Mouse (Mus musculus) thymus, postnatal 4 days (tissue): ENCODE data around the gene Chd4.
A peak's percentile ranks its signal among the peaks of the same experiment; 100 is the strongest.
"Not testable (repeated sequence)": the region's sequence is repeated elsewhere in the genome, so short reads cannot be mapped to it uniquely, and the experiment has no call there.

Source experiments
- DNase-seq: peaks from one replicate; pipeline ENCODE4 v3.0.0; 2021

The Chd4 gene

DNA sequence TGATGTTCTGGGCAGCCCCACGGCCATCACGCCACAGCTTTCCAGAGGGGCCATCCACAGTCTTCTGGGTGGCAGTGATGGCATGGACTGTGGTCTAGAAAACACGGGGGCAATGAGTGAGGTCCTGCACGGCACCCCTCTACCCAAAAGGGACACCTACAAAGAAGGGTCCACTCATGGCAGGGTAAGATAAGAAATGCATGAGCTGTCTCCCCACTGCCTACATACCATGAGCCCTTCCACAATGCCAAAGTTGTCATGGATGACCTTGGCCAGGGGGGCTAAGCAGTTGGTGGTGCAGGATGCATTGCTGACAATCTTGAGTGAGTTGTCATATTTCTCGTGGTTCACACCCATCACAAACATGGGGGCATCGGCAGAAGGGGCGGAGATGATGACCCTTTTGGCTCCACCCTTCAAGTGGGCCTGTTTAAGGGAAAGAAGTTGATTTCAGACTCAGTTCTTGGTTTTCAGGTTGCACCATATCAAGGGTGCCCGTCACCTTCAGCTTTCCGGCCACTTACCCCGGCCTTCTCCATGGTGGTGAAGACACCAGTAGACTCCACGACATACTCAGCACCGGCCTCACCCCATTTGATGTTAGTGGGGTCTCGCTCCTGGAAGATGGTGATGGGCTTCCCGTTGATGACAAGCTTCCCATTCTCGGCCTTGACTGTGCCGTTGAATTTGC is 67.0 kb downstream of the Chd4 start:
- DNase-seq: not testable (repeated sequence)

DNA sequence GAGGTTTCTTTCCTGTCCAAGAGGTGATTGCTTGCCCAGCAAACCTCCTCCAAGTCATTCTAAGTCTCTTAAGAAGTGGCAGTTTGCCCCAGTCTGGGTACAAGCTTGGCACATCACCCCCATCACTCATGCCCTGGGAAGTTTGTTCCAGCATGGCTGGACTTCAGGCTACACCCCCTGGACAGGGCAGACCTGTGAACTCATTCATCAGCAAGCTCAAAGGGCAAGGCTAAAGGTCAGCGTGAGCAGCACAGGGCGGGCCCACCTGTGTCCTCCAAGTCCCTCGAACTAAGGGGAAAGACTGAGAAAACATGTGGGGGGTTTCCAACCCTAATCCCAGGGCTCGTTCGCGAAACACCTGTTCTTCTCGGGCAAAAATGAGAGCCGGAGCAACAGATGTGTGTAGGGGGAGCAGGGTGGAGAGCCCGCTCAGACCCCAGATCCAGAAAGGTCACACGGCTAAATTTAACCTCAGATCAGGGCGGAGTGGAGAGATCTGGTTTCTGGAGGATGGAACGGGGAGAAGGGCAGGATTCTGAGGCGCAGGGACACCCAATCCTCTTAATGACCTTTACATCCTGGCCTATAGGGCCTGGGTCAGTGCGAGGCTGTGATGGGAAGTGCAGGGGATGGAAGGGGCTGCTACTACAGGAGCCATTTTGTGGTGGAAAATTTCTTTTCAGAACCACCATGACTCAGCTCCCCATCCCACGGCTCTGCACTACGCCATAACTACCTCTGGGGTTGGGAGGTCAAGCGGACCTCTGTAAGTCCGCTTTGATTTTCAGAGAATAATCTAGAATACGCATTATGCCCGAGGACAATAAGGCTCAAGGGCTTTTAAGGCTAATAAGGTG is 68.2 kb downstream of the Chd4 start:
- DNase-seq: no peak

DNA sequence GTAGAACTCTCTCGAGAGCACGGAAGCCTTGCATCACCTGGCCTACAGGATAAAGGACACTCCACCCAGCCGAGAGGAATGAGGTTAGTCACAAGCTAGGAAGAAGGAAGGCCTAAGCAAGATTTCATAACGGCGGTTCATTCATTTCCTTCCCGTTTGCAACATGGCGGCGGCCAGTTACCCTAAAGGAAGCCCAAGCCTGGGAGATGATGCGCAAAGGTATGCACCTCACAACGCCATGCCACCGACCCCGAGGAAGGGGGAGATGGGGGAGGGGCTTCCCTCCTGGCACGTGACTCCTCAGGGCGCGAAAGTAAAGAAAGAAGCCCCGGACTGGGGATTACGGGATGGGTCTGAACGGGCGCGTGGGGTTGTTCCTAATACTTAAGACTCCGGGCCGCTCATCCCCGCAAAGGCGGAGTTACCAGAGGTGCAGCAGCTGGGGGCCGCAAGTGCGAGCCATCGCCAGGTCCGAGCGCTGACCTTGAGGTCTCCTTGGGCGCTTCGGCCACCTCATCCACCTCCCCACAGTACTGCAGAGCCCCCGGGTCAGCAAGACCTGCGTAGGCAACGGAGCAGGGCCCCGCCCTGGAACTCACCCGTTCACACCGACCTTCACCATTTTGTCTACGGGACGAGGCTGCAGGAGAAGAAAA is 69.0 kb downstream of the Chd4 start:
- peak; percentile 78 for DNase-seq

DNA sequence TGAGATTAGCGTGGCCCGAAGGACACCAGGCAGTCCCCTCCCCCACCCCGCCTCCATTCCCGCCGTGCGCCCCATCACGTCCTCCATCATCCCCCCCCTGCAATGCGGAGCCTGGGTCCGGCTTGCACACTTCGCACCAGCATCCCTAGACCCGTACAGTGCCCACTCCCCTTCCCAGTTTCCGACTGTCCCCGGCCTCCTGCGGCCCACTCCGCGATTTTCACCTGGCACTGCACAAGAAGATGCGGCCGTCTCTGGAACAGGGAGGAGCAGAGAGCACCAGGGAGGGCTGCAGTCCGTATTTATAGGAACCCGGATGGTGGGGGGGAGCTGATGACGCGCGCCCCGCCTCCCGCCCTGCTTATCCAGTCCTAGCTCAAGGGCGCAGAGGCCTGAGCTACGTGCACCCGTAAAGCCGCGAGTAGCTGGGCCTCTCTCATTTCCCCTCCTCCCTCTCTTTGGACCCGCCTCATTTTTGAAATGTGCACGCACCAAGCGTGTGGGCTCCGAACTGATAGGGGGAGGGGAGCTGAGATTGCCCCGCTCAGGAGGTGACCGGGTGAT is 69.6 kb downstream of the Chd4 start:
- peak; percentile 96 for DNase-seq

DNA sequence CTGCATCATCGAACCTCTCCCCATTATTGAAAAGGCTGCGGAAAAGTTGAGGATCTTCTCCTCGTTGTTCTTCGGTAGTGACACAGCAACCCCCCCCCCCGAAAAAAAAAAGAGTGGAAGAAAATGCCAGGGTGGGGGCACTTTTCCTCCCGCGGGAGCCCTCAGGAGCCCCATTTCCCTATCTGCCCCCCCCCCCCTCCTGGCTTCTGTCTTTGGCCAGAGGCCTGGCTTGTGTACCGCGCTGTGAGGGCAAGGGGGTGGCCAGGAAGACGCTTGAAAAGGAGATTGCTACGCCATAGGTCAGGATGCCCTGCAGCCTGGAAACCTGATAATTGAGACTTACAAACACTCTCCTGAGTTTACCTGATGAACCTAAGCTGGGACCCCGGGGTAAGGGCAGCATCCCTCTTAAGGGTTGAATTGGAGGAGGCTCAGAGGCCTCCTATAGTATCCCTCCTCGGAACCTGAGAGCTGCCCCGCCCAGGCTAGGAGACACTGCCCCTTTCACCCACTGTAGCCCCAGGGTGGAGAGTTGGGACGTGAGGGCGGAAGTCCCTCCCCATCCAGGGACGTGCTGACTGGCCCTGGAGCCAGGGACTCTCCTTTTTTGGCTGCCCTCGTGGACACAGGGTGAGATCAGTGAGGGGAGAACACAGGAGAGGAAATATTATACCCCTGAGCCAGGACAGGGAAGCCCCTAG is 70.4 kb downstream of the Chd4 start, which contains the start of gene Gapdh:
Gene Gapdh, minus strand, starts transcription at position 417 of the 701 bp plus-strand sequence.
- peak; percentile 39 for DNase-seq

DNA sequence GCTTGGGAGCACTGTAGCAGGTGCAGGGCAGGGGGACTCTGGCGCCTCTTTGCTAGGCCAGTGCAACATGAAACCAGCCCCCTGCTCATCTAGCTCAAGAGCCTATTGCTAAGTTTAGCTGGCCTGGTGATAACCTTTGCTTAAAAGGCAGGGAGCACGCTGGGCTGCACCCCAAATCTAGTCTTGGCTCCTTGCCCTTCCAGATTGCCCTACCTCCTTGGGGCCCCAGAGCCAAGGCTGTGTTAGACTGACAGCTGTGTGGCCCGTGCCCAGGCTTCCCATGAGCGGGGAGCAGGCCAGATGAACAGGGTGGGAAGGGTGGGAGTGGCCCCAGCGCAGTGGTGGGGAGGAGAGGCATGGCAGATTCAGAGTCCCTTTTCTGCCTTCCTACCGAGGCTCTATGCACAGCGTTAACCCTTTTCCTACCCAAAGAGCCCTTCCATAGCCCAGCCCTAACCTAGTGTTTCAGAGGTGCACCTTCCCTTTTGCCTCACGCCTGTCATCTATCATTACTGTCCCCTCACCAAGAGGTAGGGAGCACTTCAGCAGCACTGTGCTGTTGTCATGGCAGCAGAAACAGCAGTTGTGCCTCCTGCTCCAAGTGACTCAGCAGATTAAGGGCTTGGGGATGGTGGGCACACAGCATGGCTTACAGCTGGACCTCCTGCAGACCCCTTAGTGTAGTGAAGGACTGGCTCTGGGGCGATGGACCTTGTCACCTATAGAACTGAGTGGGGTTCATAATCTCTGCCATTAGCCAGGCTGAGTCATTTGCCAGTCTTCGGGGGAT is 71.3 kb downstream of the Chd4 start:
- DNase-seq: no peak

DNA sequence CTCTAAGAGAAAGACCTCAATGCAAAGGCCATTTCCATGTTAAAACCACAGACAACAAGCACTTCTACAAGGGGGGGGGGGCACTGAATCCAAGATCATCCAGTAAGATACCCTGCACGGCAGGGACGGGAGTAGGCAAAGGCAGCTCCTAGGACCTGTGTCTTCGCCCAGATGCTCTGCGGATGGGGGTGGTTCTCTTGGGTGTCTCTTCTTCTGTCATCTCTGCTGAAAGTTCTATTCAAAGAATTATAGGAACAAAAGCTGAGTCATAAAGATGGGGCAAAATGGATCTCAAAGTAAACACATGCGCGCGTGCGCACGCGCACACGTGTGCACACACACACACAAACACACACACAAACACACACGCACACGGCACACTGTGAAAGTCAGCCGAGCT is 72.3 kb downstream of the Chd4 start:
- DNase-seq: no peak

DNA sequence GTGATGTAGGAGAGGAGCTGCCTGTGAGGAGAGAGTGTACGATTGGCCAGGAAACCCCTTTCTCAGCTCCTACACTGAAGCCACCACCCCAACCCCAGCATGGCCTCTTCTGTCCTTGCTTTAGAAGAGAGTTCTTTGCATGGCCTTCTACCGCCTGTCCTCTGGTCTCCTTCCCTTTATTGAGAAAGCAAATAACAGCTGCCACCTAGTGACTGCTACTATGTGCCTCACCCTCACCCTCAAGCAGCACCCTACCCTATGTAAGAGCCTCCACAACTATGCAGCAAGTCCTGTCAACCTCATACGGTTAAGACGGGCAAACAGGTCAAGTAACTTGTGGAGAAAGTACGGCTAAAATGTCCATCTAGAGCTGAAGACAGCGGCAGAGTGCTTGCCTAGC is 74.4 kb downstream of the Chd4 start:
- DNase-seq: no peak

DNA sequence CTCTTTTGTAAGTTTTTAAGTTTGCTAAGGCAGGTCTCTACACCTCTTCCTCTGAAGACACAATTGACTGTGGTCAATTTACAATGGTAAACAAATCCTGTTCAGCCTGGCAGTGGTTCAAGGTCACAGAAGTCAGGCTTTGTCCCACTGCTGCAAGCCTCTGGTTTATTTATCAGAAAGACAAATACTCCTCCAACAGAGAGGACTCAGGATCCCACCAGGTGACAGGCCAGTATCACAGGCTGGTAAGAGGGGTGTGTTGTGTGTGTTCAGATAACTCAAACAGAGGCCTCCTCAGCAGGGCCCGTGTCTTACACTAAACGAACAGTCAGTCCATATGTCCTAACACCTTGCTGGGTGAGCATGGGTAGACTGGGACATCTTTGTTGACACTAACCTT is 76.7 kb downstream of the Chd4 start:
- DNase-seq: no peak

DNA sequence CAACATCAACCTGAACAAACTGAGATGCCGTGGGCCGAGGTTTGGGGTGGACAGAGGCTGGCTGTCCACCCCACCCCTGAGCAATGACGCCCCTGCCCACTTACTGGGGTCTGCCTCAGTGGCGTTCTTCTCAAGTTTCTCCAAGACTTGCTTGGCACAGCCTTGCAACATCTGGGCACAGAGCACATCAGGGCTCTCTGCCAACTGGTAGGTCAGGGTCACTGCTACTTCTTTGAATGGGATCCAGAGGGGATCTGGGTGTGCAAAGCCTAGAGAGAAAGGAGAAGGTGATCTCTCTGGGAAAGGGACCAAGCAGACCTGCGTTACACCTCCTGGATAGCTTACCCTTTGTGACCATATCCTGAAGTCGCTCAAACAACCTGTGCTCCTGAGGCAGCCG is 77.5 kb downstream of the Chd4 start:
- DNase-seq: no peak

DNA sequence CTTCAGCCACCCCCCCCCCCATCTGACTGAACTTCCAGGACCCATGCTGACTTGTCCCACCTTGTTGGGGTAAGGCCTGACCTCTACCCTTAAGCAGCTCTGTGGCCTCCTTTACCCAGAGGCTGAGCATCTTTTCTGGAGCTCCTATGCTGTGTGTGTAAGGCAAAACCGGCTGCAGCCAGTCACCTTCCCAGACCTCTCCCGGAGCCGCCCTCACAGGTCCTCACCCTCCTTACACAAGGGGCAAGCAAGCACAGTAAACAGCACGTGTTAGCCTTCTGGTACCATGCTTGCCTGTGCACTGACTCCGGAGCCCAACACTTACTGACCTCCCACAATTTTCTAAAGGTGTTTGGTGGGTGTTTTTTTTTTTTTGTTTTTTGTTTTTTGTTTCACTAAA is 79.7 kb downstream of the Chd4 start:
- no peak for DNase-seq

DNA sequence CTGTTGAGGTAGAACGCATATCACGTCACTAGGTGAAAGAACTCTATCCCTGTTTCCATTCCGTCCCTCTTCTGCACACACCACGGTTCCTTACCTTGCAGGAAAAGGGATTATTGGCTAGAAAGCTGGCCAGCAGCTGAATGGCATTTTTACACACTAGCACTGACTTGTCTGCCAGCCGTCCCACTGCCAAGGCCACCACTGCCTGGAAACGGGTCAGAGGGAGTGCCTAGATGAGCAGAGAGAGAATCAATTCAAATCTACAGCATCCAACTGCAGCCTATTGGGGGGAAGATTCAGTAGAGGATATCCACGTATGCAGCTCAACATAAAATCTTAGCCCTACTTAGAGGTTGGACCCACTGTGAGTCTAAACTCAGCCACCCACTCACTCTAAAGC is 83.8 kb downstream of the Chd4 start:
- DNase-seq: no peak
